Mouse (Mus musculus): ENCODE results near the gene Casz1.
A peak's percentile ranks its signal among the peaks of the same experiment; 100 is the strongest.

Casz1 gene

GRCm38 (mm10) chr4:148804137-148804779 is at the start of gene Casz1:
TSS of gene Casz1 (plus strand) at chr4:148804429.
- DNase-seq: peak; percentile 58

- no peak for DNase-seq
These were observed 45.4 kb upstream of the Casz1 start for GRCm38 (mm10) chr4:148758863-148759262.

- DNase-seq: no peak
These were observed 44.1 kb upstream of the Casz1 start for GRCm38 (mm10) chr4:148760152-148760551.

GRCm38 (mm10) chr4:148766021-148766775 is 38.0 kb upstream of the Casz1 start:
- DNase-seq: no peak

DNA sequence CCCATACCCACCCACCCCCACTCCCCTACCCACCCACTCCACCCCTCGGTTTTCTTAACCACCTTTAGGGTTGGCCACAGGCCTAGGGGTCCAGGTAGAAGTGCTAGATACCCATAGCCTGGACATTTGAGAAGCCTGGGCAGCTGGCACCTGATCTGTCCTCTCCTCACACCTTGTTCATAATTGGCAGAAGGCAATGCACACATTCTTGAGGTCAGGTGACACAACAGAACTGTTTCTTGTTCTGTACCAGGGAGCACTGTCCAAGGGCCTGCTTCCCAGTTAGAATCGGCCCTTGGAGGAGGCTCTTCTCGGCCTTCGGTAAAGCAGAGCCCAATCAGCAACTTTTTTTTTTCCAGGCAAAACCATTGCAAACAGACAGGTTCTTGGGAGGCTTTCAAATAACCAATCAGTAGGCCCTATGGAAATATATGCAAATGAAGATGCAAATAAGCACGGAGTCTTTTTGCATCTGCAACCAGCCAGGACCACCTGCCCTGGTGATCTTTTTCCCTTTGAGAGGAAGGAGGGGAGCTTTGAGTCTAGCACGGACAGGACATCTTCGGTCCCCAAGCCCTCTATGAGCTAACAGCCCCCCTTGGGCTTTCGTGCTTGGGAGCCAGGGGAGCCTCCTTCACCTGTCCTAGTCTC is 36.4 kb upstream of the Casz1 start:
- no peak for DNase-seq

GRCm38 (mm10) chr4:148768649-148769048 is 35.6 kb upstream of the Casz1 start:
- DNase-seq: no peak

GRCm38 (mm10) chr4:148770582-148771408 is 33.4 kb upstream of the Casz1 start:
- no peak for DNase-seq

DNA sequence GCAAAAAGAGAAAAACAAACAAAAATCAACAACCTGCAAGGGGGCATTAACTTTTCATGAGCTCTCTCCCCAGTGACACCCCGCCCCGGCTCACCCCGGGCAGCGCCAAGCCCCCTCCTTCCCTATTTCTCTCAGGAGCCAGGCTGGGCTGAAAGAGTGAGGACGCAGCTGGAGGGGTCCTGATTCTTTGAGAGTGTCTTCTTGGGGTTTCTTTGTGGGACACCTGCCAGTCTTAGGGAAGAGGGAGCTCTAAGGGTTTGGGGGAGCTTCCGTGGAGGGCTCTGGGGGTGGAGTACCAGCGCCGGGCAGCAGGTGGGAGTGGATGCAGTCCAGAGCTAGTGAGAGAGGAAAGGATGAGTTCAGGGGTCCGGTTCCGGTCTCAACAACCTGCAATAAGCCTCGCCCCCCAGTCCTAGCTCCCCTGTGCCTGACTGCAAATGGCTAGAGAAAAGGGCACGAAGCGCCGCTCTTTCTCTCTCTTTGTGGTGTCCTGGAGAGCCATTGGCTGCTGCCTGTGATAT is 32.8 kb upstream of the Casz1 start:
- no peak for DNase-seq

- no peak for DNase-seq
These were observed 31.6 kb upstream of the Casz1 start for GRCm38 (mm10) chr4:148772658-148773057.

DNA sequence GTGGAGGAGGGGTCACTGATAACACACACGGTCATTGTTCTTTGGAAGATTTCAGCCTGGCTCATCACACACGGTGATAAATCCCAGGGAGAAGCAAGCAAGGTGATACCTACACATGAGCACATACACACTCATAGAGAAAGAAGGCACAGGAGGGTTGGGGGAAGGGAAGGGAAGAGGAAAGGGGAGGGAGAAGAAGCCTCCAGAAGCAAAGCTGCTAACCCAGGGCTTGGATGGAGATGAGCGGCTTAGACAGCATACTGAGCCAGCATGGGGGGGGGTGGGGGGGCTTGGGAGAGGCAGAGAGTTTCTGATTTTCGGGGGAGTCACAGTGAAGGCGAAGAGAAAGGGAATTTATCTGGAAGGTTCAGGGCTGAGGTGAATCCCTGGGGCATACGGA is 30.2 kb upstream of the Casz1 start:
- no peak for DNase-seq

- no peak for DNase-seq
These were observed 28.6 kb upstream of the Casz1 start for GRCm38 (mm10) chr4:148775476-148776269.

- no peak for DNase-seq
These were observed 24.1 kb upstream of the Casz1 start for GRCm38 (mm10) chr4:148780097-148780621.

DNA sequence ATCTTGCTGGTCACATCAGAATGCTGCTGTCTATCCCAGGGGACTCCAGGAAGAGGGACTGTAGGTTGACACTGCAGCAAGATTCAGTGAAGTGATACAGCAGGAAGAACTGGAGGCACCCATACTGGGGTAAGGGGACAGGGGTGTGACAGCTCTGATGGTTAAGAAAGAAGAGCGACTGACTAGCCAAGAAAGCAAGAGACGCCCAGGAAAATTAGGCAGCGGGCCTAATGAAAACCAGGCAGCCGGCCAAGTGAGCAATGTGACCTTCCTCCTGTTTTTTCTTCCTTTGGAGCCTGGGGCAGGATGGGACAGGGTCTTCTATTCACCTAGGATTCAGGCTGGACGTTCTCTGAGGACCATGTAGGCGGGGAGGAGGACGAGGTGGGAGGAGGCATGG is 22.7 kb upstream of the Casz1 start:
- no peak for DNase-seq

- no peak for DNase-seq
These were observed 21.3 kb upstream of the Casz1 start for GRCm38 (mm10) chr4:148782880-148783279.

DNA sequence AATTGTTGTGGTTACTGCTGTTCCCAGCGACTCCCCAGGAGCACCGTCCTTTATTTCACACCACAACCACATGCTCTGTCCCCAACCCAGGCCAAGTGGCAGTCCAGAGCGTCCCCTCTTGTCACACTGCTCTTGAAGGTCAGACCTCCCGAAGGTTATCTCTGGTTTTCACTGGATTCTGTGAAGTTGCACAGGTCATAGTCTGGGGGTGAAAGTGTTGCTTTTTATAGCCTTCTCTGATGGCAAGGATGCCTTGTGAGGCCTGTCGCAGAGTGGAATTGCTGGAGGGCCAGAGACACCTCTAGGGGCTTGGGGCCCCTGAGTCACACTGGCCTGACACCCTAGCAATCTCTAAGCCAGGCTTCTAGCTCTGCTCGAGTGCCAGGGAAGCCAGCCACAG is 20.5 kb upstream of the Casz1 start:
- DNase-seq: no peak

DNA sequence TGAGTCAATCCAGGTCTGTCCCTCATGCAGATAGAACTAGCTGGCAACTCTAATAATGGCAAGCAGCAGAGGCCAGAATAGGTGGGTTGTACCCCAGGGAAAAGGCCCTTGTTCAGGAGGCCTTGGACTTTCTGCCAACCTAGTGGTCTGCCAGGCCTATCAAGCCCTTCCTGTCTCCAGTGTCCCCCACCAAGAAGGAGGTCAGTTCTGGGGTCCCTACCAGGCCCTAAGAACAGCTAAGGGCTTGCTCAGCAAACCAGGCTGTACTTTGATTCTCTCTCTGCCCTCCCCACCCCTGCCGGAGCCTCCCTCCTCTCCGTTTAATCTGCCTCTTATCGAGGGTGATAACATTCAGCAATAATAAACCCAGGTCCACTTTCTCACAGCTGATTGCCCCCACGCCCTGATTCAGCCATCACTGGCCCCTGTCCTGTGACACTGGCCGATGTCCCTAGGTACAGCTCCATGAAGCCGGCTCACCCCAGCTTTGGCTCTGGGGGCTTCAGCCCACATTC is 19.1 kb upstream of the Casz1 start:
- DNase-seq: no peak

- no peak for DNase-seq
These were observed 18.2 kb upstream of the Casz1 start for GRCm38 (mm10) chr4:148785995-148786394.

- DNase-seq: no peak
These were observed 13.3 kb upstream of the Casz1 start for GRCm38 (mm10) chr4:148790940-148791339.

GRCm38 (mm10) chr4:148795038-148795437 is 9.2 kb upstream of the Casz1 start:
- DNase-seq: no peak

DNA sequence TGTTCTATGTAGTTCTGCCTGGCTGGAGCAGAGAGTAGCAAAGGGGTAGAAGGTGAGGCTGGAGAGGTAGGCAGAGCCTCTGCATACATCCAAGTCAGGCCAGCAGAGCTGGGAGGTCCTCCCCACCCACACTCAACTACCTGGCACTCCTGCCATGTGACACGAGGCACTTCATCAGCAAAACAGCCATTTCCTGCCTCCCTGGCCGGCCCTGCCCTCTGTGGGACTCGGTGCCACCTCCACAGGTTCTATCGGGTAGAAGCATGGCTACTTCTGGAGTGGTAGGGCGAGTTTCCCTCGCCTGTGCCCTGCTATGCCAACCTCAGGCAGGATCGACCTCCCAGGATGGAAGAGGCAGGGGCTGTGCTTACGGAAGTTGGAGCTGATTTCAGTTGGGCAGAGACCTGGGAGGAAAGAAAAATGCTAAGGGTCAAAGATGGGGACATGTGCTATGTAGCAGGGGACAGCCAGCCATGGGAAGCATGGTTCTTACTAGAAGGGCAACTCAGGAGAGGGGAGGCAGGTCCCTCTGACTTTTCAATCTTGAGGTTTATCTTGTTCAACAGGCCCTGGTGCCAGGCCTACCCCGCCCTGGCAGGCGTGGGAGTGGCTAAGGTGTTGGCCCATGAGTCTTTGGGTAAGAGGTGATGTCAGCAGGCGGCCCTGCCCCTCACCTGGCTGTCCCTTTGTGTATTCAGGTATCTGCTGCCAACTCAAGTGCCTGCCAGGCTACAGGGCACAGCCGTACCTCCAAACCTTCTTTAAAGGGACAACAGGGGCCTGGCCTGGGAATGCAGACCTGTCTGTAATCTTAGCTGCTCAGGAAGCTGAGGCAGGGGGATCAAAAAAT is 6.5 kb upstream of the Casz1 start:
- DNase-seq: no peak

- no peak for DNase-seq
These were observed 1.2 kb upstream of the Casz1 start for GRCm38 (mm10) chr4:148803031-148803430.
